Mouse (Mus musculus) yolk sac, embryonic 10.5 days (tissue): ENCODE data around the gene 4833439L19Rik.

Experiments
- DNase-seq: peaks from one replicate; pipeline ENCODE4 v3.0.0-alpha.2; 2017; ENCODE audit warnings: low spot score

The 4833439L19Rik gene

GRCm38 (mm10) chr13:54582126-54582525 lies 16.9 kb upstream of the 4833439L19Rik start:
- DNase-seq, result no peak

- no peak for DNase-seq
Measured at GRCm38 (mm10) chr13:54581385-54581784, 16.1 kb upstream of the 4833439L19Rik start.

GRCm38 (mm10) chr13:54577652-54578507 lies 12.6 kb upstream of the 4833439L19Rik start:
- DNase-seq, result no peak

- DNase-seq, result no peak
Measured at GRCm38 (mm10) chr13:54575489-54575888, 10.3 kb upstream of the 4833439L19Rik start.

GRCm38 (mm10) chr13:54574854-54575481 lies 9.7 kb upstream of the 4833439L19Rik start, which contains the start of gene Arl10:
TSS of gene Arl10 (plus strand) at chr13:54575015.
- DNase-seq, result peak; percentile 86

- DNase-seq, result no peak
Measured at GRCm38 (mm10) chr13:54572621-54573020, 7.4 kb upstream of the 4833439L19Rik start.

GRCm38 (mm10) chr13:54571637-54572036 lies 6.4 kb upstream of the 4833439L19Rik start:
- no peak for DNase-seq

GRCm38 (mm10) chr13:54570736-54571135 lies 5.5 kb upstream of the 4833439L19Rik start:
- no peak for DNase-seq

- no peak for DNase-seq
Measured at GRCm38 (mm10) chr13:54569282-54569681, 4.0 kb upstream of the 4833439L19Rik start.

GRCm38 (mm10) chr13:54568380-54568779 lies 3.1 kb upstream of the 4833439L19Rik start:
- DNase-seq, result no peak

GRCm38 (mm10) chr13:54565594-54566345 lies 535 bp upstream of the 4833439L19Rik start:
- DNase-seq, result peak; percentile 64

- DNase-seq, result peak; percentile 49
Measured at GRCm38 (mm10) chr13:54564232-54565200, 719 bp downstream of the 4833439L19Rik start.

- no peak for DNase-seq
Measured at GRCm38 (mm10) chr13:54562562-54562961, 2.7 kb downstream of the 4833439L19Rik start.

GRCm38 (mm10) chr13:54560608-54561007 lies 4.6 kb downstream of the 4833439L19Rik start:
- no peak for DNase-seq

GRCm38 (mm10) chr13:54559656-54560055 lies 5.6 kb downstream of the 4833439L19Rik start:
- no peak for DNase-seq

- no peak for DNase-seq
Measured at GRCm38 (mm10) chr13:54557652-54558051, 7.6 kb downstream of the 4833439L19Rik start.

- DNase-seq, result no peak
Measured at GRCm38 (mm10) chr13:54556796-54557195, 8.4 kb downstream of the 4833439L19Rik start.

- DNase-seq, result no peak
Measured at GRCm38 (mm10) chr13:54556176-54556575, 9.1 kb downstream of the 4833439L19Rik start.

- DNase-seq, result no peak
Measured at GRCm38 (mm10) chr13:54548036-54548435, 17.2 kb downstream of the 4833439L19Rik start.

- DNase-seq, result no peak
Measured at GRCm38 (mm10) chr13:54532134-54532533, 33.1 kb downstream of the 4833439L19Rik start.

GRCm38 (mm10) chr13:54527140-54527539 lies 38.1 kb downstream of the 4833439L19Rik start:
- no peak for DNase-seq
